Mouse (Mus musculus) thymus, adult 2 months (tissue): ENCODE results near the gene Mr1.

Experiments
- CTCF ChIP-seq: fragments of 200-500 bp; IDR thresholded peaks from 2 replicates; pipeline ENCODE4 v1.5.1; 2012; ENCODE audit warnings: mild to moderate bottlenecking, control low read depth, low read length, moderate library complexity, borderline replicate concordance; ENCODE audit not compliant: control insufficient read depth, poor library complexity, insufficient read depth; ENCODE audit errors: extremely low read depth
- POLR2A ChIP-seq: fragments of 200-500 bp; IDR thresholded peaks from 2 replicates; pipeline ENCODE4 v1.6.1; 2012; ENCODE audit warnings: mild to moderate bottlenecking, low read length, control low read depth, moderate library complexity; ENCODE audit not compliant: control insufficient read depth, poor library complexity, insufficient read depth; ENCODE audit errors: extremely low read depth

GRCm38 (mm10) chr1:155090327-155090726 lies 56.3 kb downstream of the Mr1 start:
- TF ChIP-seq CTCF (no peak), POLR2A (no peak)
